10 mouse cellular contexts compared by ENCODE assay signal in the genomic region with DNA sequence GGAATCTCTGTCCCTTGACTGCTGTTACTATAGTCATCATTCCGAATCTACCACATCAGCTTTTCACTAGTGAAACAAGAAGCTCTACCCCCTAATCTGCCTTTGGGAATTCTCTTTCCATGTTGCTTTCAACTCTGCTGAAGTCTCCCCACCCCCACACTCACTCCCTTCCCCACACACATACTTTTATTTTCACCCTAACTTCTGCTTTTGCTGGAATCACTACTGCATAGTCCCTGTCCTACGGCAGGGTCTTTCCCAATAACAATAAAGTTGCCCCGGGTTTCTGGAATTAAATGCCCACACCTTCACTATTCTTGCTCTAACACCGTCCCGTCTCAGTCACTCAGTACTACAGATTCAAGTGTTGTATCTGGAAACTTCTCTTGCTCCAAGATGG. TPM values are rescaled to one million over a fixed set of nuclear protein-coding genes. Genes with fewer than 3 reads are reported as not detected.
DNase-seq lines count a peak whose midpoint lies in the region; ATAC-seq and TF ChIP-seq lines count a peak whose summit lies in the region.
"Had no signal": no experiment of that assay in that cellular context is flagged by ENCODE, and none has a peak within 500 bp of the region (broad histone marks: within the 10 kb centered on the region; RNA-seq: fewer than 3 reads in every experiment).

No protein-coding gene starts in this region.

- TF ChIP-seq CTCF in lung, postnatal 0 days (IDR thresholded peaks at IDR 0.05), result no peak
- no peak for TF ChIP-seq CTCF in lung, adult 2 months (IDR thresholded peaks at IDR 0.05; ENCODE audit: insufficient read depth, low read length)

- H3K4me3 ChIP-seq in lung, postnatal 0 days (ENCODE audit: low read depth, low read length), result no peak overlapping the region
- H3K4me3 ChIP-seq in lung, adult 2 months (replicated peaks; ENCODE audit: extremely low read depth, low read depth, low read length), result no peak overlapping the region
- H3K4me3 ChIP-seq in forebrain, embryonic 16.5 days (replicated peaks; ENCODE audit: low read length), result no peak overlapping the region
- no peak overlapping the region for H3K4me3 ChIP-seq in liver, embryonic 11.5 days (ENCODE audit: low read depth, low read length)
- H3K4me3 ChIP-seq in stomach, embryonic 15.5 days (replicated peaks), result peak overlapping the region; percentile 27; the same call in 1 of the 2 replicates

- no peak overlapping the region for H3K27ac ChIP-seq in lung, postnatal 0 days (ENCODE audit: low read length)
- no peak overlapping the region for H3K27ac ChIP-seq in forebrain, embryonic 16.5 days (ENCODE audit: low read length)
- H3K27ac ChIP-seq in liver, embryonic 11.5 days (ENCODE audit: low read depth, low read length), result no peak overlapping the region
- H3K27ac ChIP-seq in stomach, embryonic 15.5 days, result peak overlapping the region; percentile 70

- WGBS in lung, postnatal 0 days, result 59% methylated on average over 5 of the region's 5 CpGs
- 60% methylated on average over 5 of the region's 5 CpGs for WGBS in lung, adult 2 months
- 74% methylated on average over 5 of the region's 5 CpGs for WGBS in forebrain, embryonic 16.5 days
- WGBS in liver, embryonic 11.5 days, result 71% methylated on average over 5 of the region's 5 CpGs
- 71% methylated on average over 5 of the region's 5 CpGs for WGBS in stomach, embryonic 15.5 days

- peak; percentile 2; the same call in 1 of the 2 replicates for ATAC-seq in lung, postnatal 0 days
- ATAC-seq in forebrain, embryonic 16.5 days, result no peak
- no peak for ATAC-seq in liver, embryonic 11.5 days (replicated peaks; ENCODE audit: low FRiP score)
- ATAC-seq in stomach, embryonic 15.5 days (ENCODE audit: insufficient read depth, low FRiP score, low read depth), result peak; percentile 0; the same call in 1 of the 2 replicates

- no peak for DNase-seq in lung, postnatal 0 days (ENCODE audit: low spot score)
- no peak for DNase-seq in lung, adult 2 months
- no peak for DNase-seq in liver, embryonic 11.5 days (ENCODE audit: low spot score)
- DNase-seq in frontal cortex, postnatal 36 days (ENCODE audit: low spot score in 2 of 2), result no peak
- DNase-seq in embryo, embryonic 11 days, result no peak
- DNase-seq in gastrocnemius, postnatal 25 days, result no peak
- DNase-seq: cerebellum, adult 2 months had no signal

- no peak for TF ChIP-seq EP300 in lung, postnatal 0 days (IDR thresholded peaks at IDR 0.05)

- peak overlapping the region; percentile 40 for H3K4me2 ChIP-seq in lung, postnatal 0 days (replicated peaks; ENCODE audit: low read depth, low read length)
- peak overlapping the region; percentile 28 for H3K4me2 ChIP-seq in forebrain, embryonic 16.5 days (ENCODE audit: low read length)
- peak overlapping the region; percentile 49; the same call in 1 of the 2 replicates for H3K4me2 ChIP-seq in liver, embryonic 11.5 days
- H3K4me2 ChIP-seq in stomach, embryonic 15.5 days, result peak overlapping the region; percentile 54

- no peak overlapping the region for H3K9ac ChIP-seq in lung, postnatal 0 days (replicated peaks; ENCODE audit: low read depth)
- H3K9ac ChIP-seq in forebrain, embryonic 16.5 days (replicated peaks; ENCODE audit: low read depth, low read length), result no peak overlapping the region
- no peak overlapping the region for H3K9ac ChIP-seq in liver, embryonic 11.5 days (ENCODE audit: low read depth, low read length)
- H3K9ac ChIP-seq in stomach, embryonic 15.5 days, result no peak overlapping the region

- no peaks in the 10 kb centered on the region for H3K9me3 ChIP-seq in lung, postnatal 0 days (ENCODE audit: low read length)
- no peaks in the 10 kb centered on the region for H3K9me3 ChIP-seq in forebrain, embryonic 16.5 days (ENCODE audit: control insufficient read depth, low read length)
- no peaks in the 10 kb centered on the region for H3K9me3 ChIP-seq in liver, embryonic 11.5 days (ENCODE audit: control insufficient read depth, low read length)
- H3K9me3 ChIP-seq in stomach, embryonic 15.5 days, result no peaks in the 10 kb centered on the region

- TF ChIP-seq POLR2A in lung, adult 2 months (IDR thresholded peaks at IDR 0.05; ENCODE audit: borderline replicate concordance, extremely low read depth, low read depth, low read length), result no peak

- H3K27me3 ChIP-seq in lung, postnatal 0 days (replicated peaks; ENCODE audit: insufficient read depth, low read length), result no peaks in the 10 kb centered on the region
- no peaks in the 10 kb centered on the region for H3K27me3 ChIP-seq in forebrain, embryonic 16.5 days (replicated peaks; ENCODE audit: control insufficient read depth, insufficient read depth, low read length)
- H3K27me3 ChIP-seq in liver, embryonic 11.5 days (replicated peaks; ENCODE audit: control insufficient read depth, insufficient read depth, low read length), result no peaks in the 10 kb centered on the region
- no peaks in the 10 kb centered on the region for H3K27me3 ChIP-seq in stomach, embryonic 15.5 days (replicated peaks)

- H3K36me3 ChIP-seq in lung, postnatal 0 days (ENCODE audit: insufficient read depth, low read length), result no peaks in the 10 kb centered on the region
- H3K36me3 ChIP-seq in forebrain, embryonic 16.5 days (ENCODE audit: control insufficient read depth, insufficient read depth), result no peaks in the 10 kb centered on the region
- H3K36me3 ChIP-seq in liver, embryonic 11.5 days (ENCODE audit: control insufficient read depth, insufficient read depth, low read length), result no peaks in the 10 kb centered on the region
- no peaks in the 10 kb centered on the region for H3K36me3 ChIP-seq in stomach, embryonic 15.5 days

- H3K4me1 ChIP-seq in lung, postnatal 0 days (ENCODE audit: insufficient read depth, low read depth, low read length), result no peaks in the 10 kb centered on the region
- no peaks in the 10 kb centered on the region; the same call in 1 of the 2 replicates for H3K4me1 ChIP-seq in lung, adult 2 months (ENCODE audit: control insufficient read depth, insufficient read depth, low read length)
- peaks cover 10% of the 10 kb centered on the region; the same call in 1 of the 2 replicates for H3K4me1 ChIP-seq in forebrain, embryonic 16.5 days (replicated peaks; ENCODE audit: control insufficient read depth, insufficient read depth, low read length)
- peaks cover 7% of the 10 kb centered on the region; the same call in 1 of the 2 replicates for H3K4me1 ChIP-seq in liver, embryonic 11.5 days (replicated peaks; ENCODE audit: control insufficient read depth, insufficient read depth, low read length)
- peaks cover 15% of the 10 kb centered on the region for H3K4me1 ChIP-seq in stomach, embryonic 15.5 days

RNA-seq across cellular contexts. Expression of a gene that starts 12.2 kb away (rescaled TPM):
- 0.12 and 0.37 TPM in 2 replicates for polyA plus RNA-seq in lung, postnatal 0 days (2015; fragmentation: Nextera tagmentation; extraction: Ambion mirVana)
- polyA plus RNA-seq in lung, adult 2 months (2012; rRNA removed), result 0.19 and 0.53 TPM in 2 replicates
- polyA plus RNA-seq in forebrain, embryonic 16.5 days (2015; fragmentation: Nextera tagmentation; extraction: Ambion mirVana), result 0.35 and 0.41 TPM in 2 replicates
- polyA plus RNA-seq in liver, embryonic 11.5 days (2014; fragmentation: Nextera tagmentation; extraction: Ambion mirVana), result 0.11 and 0.14 TPM in 2 replicates
- 4.1 and 5.8 TPM in 2 replicates for polyA plus RNA-seq in stomach, embryonic 15.5 days (2015; fragmentation: Nextera tagmentation; extraction: Ambion mirVana)
- not detected for total RNA-seq in gastrocnemius, postnatal 25 days (2021)
- total RNA-seq: megakaryocyte-erythroid progenitor cell, adult 5-6 weeks had no signal

Comparison
In these comparisons a context has a peak if more than half of its experiments do, and no peak if none do; other contexts are left out.
1. ATAC-seq: peak in lung, postnatal 0 days (single experiment) and stomach, embryonic 15.5 days (single experiment); none in forebrain, embryonic 16.5 days (single experiment) and liver, embryonic 11.5 days (single experiment).
2. Peak in every context shown above with its lines, with median percentiles within 50 percentile points of each other: H3K4me2 ChIP-seq.